Mouse (Mus musculus) granulocyte monocyte progenitor cell, adult 5-6 weeks (primary cell): ENCODE results near the gene Dedd2. TPM values are rescaled to one million over a fixed set of nuclear protein-coding genes. Genes with fewer than 3 reads are reported as not detected.

ENCODE experiments used
- ATAC-seq: replicated peaks from 2 replicates; pipeline ENCODE4 v1.8.0; 2016; ENCODE audit warnings: mild to moderate bottlenecking, moderate TSS enrichment, inconsistent platforms; ENCODE audit not compliant: poor library complexity, severe bottlenecking
- total RNA-seq, 2 experiments: library from RNA; stranded (forward) in 1 of 2; stranded (reverse) in 1 of 2; fragments of 200-712, 200-1000 nt in 1 of 2; fragments of >200 nt in 1 of 2; fragmentation: Nextera tagmentation in 1 of 2; gene quantifications; 2 replicates each; pipeline ENCODE4 v1.2.3; 2014 to 2017

Dedd2 gene
- total RNA-seq, 2 experiments from 2014 or later, result 13.5 to 18.4 TPM

- no peak for ATAC-seq
These were observed 27.1 kb upstream of the Dedd2 start for GRCm38 (mm10) chr7:25247498-25247897.

- ATAC-seq, result no peak
These were observed 26.3 kb upstream of the Dedd2 start for GRCm38 (mm10) chr7:25246759-25247137.

GRCm38 (mm10) chr7:25246079-25246758, 25.8 kb upstream of the Dedd2 start:
- no peak for ATAC-seq

GRCm38 (mm10) chr7:25244562-25245369, 24.4 kb upstream of the Dedd2 start:
- no peak for ATAC-seq

GRCm38 (mm10) chr7:25243361-25243760, 22.9 kb upstream of the Dedd2 start:
- ATAC-seq, result no peak

GRCm38 (mm10) chr7:25241062-25241461, 20.6 kb upstream of the Dedd2 start:
- ATAC-seq, result no peak

GRCm38 (mm10) chr7:25240631-25241030, 20.2 kb upstream of the Dedd2 start:
- no peak for ATAC-seq

GRCm38 (mm10) chr7:25238829-25239623, 18.6 kb upstream of the Dedd2 start:
- ATAC-seq, result peak; percentile 66

- peak; percentile 73 for ATAC-seq
These were observed 17.7 kb upstream of the Dedd2 start for GRCm38 (mm10) chr7:25238015-25238706.

- peak; percentile 69 for ATAC-seq
These were observed 17.0 kb upstream of the Dedd2 start, which contains the start of gene Gsk3a for GRCm38 (mm10) chr7:25237249-25238014. TSS of gene Gsk3a (minus strand) at chr7:25237851.

GRCm38 (mm10) chr7:25235526-25235925, 15.1 kb upstream of the Dedd2 start:
- no peak for ATAC-seq

- ATAC-seq, result no peak
These were observed 12.6 kb upstream of the Dedd2 start for GRCm38 (mm10) chr7:25233061-25233460.

GRCm38 (mm10) chr7:25232101-25232648, 11.8 kb upstream of the Dedd2 start:
- ATAC-seq, result no peak; the same call in 1 of the 2 replicates

- ATAC-seq, result no peak
These were observed 10.4 kb upstream of the Dedd2 start for GRCm38 (mm10) chr7:25230690-25231285.

- no peak for ATAC-seq
These were observed 7.3 kb upstream of the Dedd2 start for GRCm38 (mm10) chr7:25227523-25228300.

GRCm38 (mm10) chr7:25222275-25222967, 2.0 kb upstream of the Dedd2 start:
- ATAC-seq, result no peak

- peak; percentile 56 for ATAC-seq
These were observed 878 bp upstream of the Dedd2 start, which contains the start of gene Zfp526 for GRCm38 (mm10) chr7:25221102-25221883. TSS of gene Zfp526 (plus strand) at chr7:25221425.
